Mouse (Mus musculus): Measurements from ENCODE around the gene Urb1.

Urb1 gene

DNA sequence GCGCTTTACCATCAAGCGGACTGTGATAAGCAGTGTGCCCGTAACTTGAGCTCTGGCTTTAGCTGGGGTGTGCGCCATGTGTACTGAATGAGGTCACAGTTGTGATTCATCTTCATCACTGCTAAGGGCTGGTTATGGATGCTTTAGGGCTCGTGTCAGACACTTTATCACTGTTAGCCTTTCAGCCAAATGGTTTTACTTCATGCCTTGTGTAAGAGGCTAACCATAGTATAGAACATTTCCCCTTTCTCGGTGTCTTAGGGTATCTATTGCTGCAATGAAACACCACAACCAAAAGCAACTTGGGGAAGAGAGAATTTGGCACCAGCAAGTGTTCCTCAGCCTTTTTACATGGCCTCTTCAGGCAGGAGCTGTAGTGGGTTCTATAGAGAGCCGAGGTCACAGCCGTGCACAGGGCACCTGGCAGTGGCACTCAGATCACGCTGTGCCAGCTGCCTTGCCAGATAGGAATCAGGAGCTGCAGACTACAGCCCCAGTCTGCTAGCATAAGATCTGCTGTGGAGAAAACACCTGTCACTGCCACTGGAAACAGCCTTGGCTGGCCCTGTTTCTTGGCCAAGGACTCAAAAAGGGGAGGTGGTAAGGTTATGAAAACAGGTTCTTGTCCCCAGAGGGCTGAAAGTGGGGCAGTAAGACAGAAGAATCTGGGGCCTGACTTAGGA, 44.9 kb downstream of the Urb1 start:
- 93% methylated on average over 9 of the region's 9 CpGs for WGBS

DNA sequence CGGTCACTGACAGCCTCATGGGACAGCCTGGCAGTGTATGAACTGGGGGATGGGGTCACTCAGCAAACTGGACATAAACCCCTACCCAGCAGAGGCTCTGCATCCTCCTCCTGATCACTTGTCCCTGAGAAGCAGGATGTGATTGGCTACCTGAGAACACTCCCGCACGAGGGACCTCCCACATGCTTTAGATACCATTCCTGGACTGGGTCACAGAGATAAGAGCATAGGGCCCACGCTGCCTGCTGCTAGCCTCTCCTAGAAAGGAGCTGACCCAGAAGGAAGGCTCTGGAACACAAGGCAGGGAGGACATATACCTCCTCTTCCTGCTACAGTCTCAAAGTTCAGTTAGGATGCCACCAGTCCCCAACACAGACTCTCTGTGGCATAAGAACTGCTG, 49.7 kb downstream of the Urb1 start:
- 84% methylated on average over 4 of the region's 4 CpGs for WGBS

DNA sequence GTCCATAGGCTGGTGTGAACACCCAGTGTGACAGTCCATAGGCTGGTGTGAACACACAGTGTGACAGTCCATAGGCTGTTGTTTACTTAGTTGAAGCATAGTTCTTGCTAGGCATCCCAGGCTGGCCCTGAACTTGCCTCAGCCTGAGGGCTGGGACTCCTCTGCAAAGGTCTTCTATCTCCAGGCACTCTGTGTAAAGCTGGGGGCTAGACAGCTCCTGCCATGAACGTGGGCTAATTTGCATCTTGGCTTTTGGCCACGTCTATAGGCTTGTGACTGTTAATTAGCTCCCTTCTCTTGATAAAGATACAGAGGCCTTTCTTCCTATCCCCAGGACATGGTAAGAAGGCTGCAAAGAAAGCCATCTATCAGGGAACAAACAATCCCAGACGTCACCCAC, 50.9 kb downstream of the Urb1 start:
- WGBS = 51% methylated on average over 3 of the region's 3 CpGs

DNA sequence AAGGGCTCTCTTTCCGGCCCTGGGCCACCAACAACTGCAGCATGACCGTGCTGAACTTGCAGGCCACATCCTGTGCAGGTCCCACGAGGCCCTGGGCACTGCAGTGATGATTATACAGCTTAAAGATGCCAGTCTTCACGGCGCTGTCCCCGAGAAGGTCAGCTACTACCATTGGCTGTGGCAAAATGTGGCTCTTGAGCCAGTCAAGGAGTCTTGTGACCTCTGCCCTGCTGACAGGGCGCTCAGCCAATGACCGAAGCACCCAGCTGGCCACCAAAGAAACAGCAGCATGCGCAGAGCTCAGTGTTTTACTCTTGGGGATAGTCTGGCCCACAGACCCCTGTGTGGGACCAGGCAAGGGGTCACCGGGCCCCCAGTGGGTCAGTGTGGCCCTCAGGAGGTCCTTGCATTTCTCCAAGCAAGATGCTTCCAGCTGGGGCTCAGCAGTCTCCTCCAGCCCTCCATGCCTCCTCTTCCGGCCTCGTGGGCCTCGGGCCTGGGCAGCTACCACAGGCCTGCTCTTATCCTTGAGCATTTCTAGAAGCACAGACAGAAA, 56.7 kb downstream of the Urb1 start:
- WGBS = 89% methylated on average over 13 of the region's 13 CpGs

GRCm38 (mm10) chr16:90748169-90748568, 62.0 kb downstream of the Urb1 start:
- 98% methylated on average over 7 of the region's 7 CpGs for WGBS

- 46% methylated on average over 6 of the region's 6 CpGs for WGBS
Observed at GRCm38 (mm10) chr16:90747143-90747542, 63.1 kb downstream of the Urb1 start.

GRCm38 (mm10) chr16:90738092-90738956, 71.9 kb downstream of the Urb1 start, which contains the start of gene Mrap:
Gene Mrap (plus strand): TSS chr16:90738207.
- WGBS = 85% methylated on average over 26 of the region's 26 CpGs

GRCm38 (mm10) chr16:90736672-90737270, 73.4 kb downstream of the Urb1 start:
- WGBS = 77% methylated on average over 10 of the region's 10 CpGs

DNA sequence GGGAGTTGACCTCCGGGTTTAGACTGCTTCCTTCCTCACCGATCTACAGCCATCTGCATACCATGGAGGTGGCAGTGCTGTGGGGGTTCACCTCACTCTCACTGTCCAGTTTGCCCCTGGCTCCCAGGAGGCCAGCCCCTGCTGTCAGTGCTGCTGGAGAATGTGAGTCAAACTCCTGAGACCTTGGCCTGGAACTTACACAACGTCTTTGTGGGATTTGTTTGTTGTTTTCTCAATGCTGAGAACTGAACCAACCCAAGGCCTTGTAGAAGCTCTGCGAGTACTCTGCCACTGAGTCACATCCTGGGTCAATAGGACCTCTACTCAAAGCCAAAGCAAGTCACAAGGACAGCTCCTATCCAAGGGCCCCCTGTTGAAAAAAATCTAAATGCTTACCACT, 74.6 kb downstream of the Urb1 start:
- 73% methylated on average over 4 of the region's 4 CpGs for whole genome bisulfite sequencing

DNA sequence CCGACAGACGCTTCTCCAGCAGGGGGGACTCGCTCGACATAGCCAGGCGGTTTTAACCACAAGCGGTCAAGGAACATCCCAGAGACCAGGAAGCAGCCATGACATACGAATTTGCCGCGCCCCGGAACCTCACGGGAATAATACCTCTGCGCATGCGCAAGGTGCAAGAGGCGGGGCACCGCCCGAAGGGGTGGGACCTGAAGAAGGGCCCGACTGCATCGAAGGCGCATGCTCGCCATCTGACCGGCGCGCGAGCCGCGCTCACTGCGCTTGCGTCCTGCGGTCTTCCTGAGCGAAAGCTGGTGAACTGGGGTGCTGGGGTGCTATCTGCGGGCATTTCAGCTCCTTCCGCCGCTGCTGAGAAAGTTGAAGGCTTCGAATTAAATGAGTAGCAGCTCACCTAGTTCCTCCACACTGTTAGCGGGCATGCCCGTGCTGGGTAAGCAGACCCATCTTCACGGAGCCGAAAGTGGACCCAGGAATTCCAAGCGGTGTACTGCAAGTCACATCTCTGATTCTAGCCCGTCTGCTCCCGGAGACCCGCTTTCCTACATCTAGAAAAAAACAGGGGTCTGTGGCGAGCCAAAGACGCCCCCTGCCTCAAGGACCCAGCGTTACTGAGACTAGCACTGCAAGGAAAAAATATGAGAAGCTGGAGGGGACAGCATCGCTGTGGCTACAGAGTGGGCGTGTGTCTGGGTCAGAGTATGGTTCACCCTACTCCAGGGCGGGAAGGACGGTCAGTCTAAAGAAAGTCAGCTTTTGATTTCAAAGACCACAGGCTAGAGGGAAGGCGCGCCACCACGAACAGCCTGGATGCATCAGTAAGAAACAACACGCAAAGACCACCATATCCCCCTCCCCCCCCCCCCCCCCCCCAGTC, 82.7 kb downstream of the Urb1 start, which contains the start of gene Mis18a:
TSS of gene Mis18a (minus strand) at position 172 of the 883 bp plus-strand sequence.
- WGBS = 2% methylated on average over 53 of the region's 53 CpGs

DNA sequence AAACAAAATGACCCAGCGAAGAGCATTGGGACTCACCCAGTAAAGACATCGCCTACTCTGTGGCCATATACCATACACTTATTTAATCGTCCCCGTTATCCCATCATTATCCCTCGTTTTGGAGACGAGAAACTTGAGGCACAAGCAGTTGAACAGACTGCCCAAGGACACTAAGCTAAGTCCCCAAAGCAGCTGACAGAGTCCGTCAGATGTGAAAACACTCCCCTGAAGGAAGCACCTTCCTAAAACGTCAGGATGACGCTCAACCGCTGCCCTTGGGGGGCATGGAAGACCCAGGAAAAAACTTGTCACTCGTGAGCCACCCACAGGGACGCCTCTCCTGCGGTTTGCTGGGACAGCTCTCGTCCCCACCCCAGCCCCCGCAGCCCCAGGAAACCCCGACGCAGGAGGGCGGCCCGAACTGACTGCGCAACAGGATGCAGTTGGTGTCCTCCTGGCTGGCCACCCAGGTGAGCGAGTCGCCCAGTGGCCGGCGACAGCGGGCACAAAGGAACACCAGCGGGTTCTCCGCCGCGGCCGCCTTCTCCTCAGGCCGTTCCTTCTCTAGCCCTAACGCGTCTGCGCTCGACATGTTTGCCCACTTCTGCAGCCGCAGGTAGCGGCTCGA, 83.5 kb downstream of the Urb1 start:
- WGBS = 5% methylated on average over 38 of the region's 38 CpGs

GRCm38 (mm10) chr16:90724051-90724450, 86.2 kb downstream of the Urb1 start:
- WGBS = 95% methylated on average over 4 of the region's 4 CpGs

DNA sequence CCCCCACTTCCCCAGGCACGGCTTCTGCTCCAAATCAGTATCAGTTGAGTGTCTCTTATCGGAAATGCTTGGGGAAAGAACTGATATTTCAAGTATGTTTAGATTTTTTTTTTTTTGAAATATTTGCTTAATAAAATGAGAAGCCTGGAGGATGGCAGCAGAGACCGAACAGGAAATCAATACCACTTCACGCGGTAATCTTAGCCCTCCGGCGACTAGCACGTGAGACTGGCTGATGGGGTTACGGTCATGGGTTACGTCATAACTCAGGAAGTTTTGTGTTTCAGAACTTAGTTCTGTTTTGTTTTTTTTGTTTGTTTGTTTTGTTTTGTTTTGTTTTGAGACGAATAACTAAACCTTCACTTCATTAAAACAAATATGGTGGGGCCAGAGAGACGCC, 99.9 kb downstream of the Urb1 start:
- 56% methylated on average over 12 of the region's 12 CpGs for WGBS

GRCm38 (mm10) chr16:90709711-90710289, 100.4 kb downstream of the Urb1 start:
- WGBS = 7% methylated on average over 17 of the region's 17 CpGs

DNA sequence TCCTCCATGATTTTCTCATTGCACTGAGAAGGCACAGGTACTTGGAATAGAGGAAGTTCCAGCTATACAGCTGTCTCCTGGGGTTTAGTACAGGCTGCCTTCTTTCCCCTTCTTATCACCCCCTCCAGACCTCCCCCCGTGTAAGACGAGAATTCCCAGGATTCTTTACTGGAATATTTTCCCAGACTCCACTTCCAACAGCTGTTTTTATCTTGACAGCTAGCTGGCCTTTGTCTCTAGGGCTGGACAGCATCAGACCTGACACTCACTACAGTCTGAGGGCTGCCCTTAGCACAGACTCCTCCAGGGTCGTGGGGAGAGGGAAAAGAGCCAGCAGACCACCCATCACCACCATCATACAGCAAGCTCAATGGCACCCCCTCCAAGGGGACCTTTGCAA, 103.9 kb downstream of the Urb1 start:
- 54% methylated on average over 3 of the region's 3 CpGs for WGBS

DNA sequence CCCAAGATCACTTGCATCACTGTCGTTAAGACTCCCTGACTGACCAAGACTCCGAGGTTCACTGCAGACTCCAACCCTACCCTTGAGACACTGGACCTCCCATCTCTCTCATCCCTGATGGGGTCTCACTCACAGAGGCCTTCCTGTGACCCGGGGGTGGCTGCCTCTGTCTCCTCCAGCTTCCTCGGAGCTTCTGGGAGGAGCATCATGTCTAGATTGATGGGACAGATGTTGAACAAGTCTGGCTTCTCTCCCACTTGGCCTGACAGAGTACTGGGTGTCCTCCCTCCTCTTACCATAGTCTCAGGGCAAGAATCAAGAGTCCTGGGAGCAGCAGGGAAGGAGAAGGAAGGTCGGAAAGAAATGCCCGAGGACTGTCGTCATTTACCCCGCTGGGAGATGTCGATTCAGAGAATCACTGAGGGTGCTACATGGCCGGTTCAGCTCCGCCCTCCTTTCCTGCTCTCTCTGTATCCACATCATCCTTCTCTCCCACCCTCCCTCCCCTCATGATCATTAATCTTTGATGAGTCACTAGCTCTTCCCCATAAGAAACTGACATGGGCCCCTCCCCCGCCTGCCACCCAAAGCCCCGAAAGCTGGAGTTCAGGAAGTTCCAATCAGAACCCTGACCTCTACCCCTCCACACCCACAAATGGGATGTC, 105.9 kb downstream of the Urb1 start:
- WGBS = 93% methylated on average over 13 of the region's 13 CpGs

DNA sequence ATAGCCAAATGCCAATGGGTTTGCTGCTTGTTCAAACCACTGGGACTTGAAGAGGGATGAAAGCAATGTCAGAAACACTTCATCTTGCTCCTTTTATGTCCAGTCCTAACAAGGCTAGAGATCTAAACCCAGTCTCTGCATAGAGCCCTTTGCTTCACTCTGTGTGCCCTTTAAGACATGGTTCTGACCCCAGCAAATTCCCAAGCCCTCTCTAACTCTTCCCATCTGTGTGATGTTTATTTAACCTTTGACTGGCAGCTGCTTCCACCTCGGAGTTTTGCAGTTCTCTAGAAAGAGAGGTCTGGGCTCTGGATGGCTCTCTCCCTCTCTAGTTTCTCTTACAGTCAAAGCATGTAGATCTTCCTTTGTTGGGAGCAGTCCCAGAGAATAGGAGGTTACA, 106.6 kb downstream of the Urb1 start:
- whole genome bisulfite sequencing = 54% methylated on average over 1 of the region's 1 CpGs

- 91% methylated on average over 2 of the region's 2 CpGs for WGBS
Observed at GRCm38 (mm10) chr16:90701541-90701940, 108.7 kb downstream of the Urb1 start.

All from cerebral cortex, adult 2 months (tissue).